Mouse (Mus musculus) liver, postnatal 0 days (tissue): ENCODE results near the gene Dtx3.

Source experiments
- CTCF ChIP-seq: sonication (generic); IDR thresholded peaks from 2 replicates; pipeline ENCODE4 v1.5.1; 2016; ENCODE audit warnings: antibody characterized with exemption, low read depth
- EP300 ChIP-seq: IDR thresholded peaks from 2 replicates; pipeline ENCODE4 v1.6.1; 2016; ENCODE audit warnings: antibody characterized with exemption, low read depth, mild to moderate bottlenecking

- TF ChIP-seq CTCF (no peak), EP300 (no peak)
Measured at GRCm38 (mm10) chr10:127199068-127199467, 3.5 kb upstream of the Dtx3 start.
